Mouse (Mus musculus): Measurements from ENCODE around the gene Nalcn.

- no peak for TF ChIP-seq MAZ (IDR thresholded peaks at IDR 0.05; ENCODE audit: low read depth, low read length)
- TF ChIP-seq CTCF (conservative IDR thresholded peaks at IDR 0.05 in 1 of 2, IDR thresholded peaks at IDR 0.05 in 1 of 2; ENCODE audit: low read depth in 2 of 2, low read length in 2 of 2) = no peak
These were observed 330.9 kb downstream of the Nalcn start for GRCm38 (mm10) chr14:123296068-123296467.
